Mouse (Mus musculus): ENCODE results near the gene Dennd5b. TPM values are rescaled to one million over a fixed set of nuclear protein-coding genes. Genes with fewer than 3 reads are reported as not detected.

Gene Dennd5b
- polyA plus RNA-seq, 1 experiment from 2014 or later = 9.6 TPM

GRCm38 (mm10) chr6:149072873-149073272 is 28.6 kb downstream of the Dennd5b start:
- Histone ChIP-seq H3K4me1 (replicated peaks; ENCODE audit: control insufficient read depth, insufficient read depth, low read length) (0 out of 2 replicates have a peak, but pooled peaks cover 3% of the 10 kb centered on the region), H3K9ac (ENCODE audit: low read depth, low read length) (no peak overlapping the region), H3K36me3 (ENCODE audit: control insufficient read depth, insufficient read depth) (no peaks in the 10 kb centered on the region; the same call in 1 of the 2 replicates), H3K4me3 (ENCODE audit: low read depth, low read length) (no peak overlapping the region), H3K27ac (ENCODE audit: low read depth, low read length) (no peak overlapping the region), H3K27me3 (replicated peaks; ENCODE audit: control insufficient read depth, insufficient read depth, low read length) (no peaks in the 10 kb centered on the region), H3K4me2 (replicated peaks; ENCODE audit: low read depth) (no peak overlapping the region), H3K9me3 (ENCODE audit: control insufficient read depth) (no peaks in the 10 kb centered on the region)
- no peak for TF ChIP-seq CTCF (IDR thresholded peaks at IDR 0.05; ENCODE audit: low read depth)
- no peak for ATAC-seq
- WGBS = 32% methylated on average over 3 of the region's 3 CpGs

DNA sequence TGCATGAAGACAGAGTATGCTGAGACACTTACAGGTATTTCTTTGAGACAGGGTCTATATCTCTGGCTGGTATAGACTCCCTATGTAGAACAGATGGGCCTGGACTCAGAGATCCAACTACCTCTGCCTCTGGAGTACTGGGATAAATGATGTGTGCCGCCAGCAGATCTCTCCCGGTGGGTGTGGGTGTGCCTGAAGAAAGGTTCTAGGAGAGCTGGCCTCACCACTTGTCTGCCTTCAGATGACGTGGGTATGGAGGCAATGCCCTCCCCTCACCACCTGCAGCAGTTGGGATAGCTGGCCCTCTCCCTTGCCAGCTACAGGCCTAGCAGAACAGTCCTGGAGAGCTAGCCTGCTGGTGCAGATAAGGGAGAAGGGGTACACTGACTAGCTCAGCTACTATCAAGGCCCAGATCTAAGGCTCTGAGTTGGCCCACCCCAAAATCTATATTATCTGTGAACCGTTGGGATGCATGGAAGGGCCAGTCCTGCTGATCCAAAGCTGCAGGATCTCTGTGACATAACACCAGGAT is 30.8 kb downstream of the Dennd5b start:
- H3K27me3 ChIP-seq (replicated peaks; ENCODE audit: control insufficient read depth, insufficient read depth, low read length) = no peaks in the 10 kb centered on the region
- 48% methylated on average over 4 of the region's 4 CpGs for WGBS
- no peak for TF ChIP-seq CTCF (IDR thresholded peaks at IDR 0.05; ENCODE audit: low read depth)
- H3K4me1 ChIP-seq (replicated peaks; ENCODE audit: control insufficient read depth, insufficient read depth, low read length) = 0 out of 2 replicates have a peak, but pooled peaks cover 3% of the 10 kb centered on the region
- ATAC-seq = 0 out of 2 replicates have a peak, but pooled peaks have one; percentile 19
- no peak overlapping the region for H3K9ac ChIP-seq (ENCODE audit: low read depth, low read length)
- H3K27ac ChIP-seq (ENCODE audit: low read depth, low read length) = peak overlapping the region; percentile 42; the same call in 1 of the 2 replicates
- H3K4me3 ChIP-seq (ENCODE audit: low read depth, low read length) = no peak overlapping the region
- no peaks in the 10 kb centered on the region for H3K9me3 ChIP-seq (ENCODE audit: control insufficient read depth)
- no peak overlapping the region for H3K4me2 ChIP-seq (replicated peaks; ENCODE audit: low read depth)
- H3K36me3 ChIP-seq (ENCODE audit: control insufficient read depth, insufficient read depth) = no peaks in the 10 kb centered on the region

GRCm38 (mm10) chr6:149063382-149063781 is 38.1 kb downstream of the Dennd5b start:
- Histone ChIP-seq H3K27me3 (replicated peaks; ENCODE audit: control insufficient read depth, insufficient read depth, low read length) (no peaks in the 10 kb centered on the region), H3K36me3 (ENCODE audit: control insufficient read depth, insufficient read depth) (peaks cover 6% of the 10 kb centered on the region; the same call in 1 of the 2 replicates), H3K9ac (ENCODE audit: low read depth, low read length) (no peak overlapping the region), H3K9me3 (ENCODE audit: control insufficient read depth) (no peaks in the 10 kb centered on the region), H3K27ac (ENCODE audit: low read depth, low read length) (no peak overlapping the region), H3K4me2 (replicated peaks; ENCODE audit: low read depth) (no peak overlapping the region), H3K4me3 (ENCODE audit: low read depth, low read length) (no peak overlapping the region), H3K4me1 (replicated peaks; ENCODE audit: control insufficient read depth, insufficient read depth, low read length) (no peaks in the 10 kb centered on the region)
- TF ChIP-seq CTCF (IDR thresholded peaks at IDR 0.05; ENCODE audit: low read depth) = no peak
- no peak for ATAC-seq

- Histone ChIP-seq H3K9me3 (ENCODE audit: control insufficient read depth) (no peaks in the 10 kb centered on the region), H3K27ac (ENCODE audit: low read depth, low read length) (no peak overlapping the region), H3K4me3 (ENCODE audit: low read depth, low read length) (no peak overlapping the region), H3K36me3 (ENCODE audit: control insufficient read depth, insufficient read depth) (peaks cover 6% of the 10 kb centered on the region; the same call in 1 of the 2 replicates), H3K9ac (ENCODE audit: low read depth, low read length) (no peak overlapping the region), H3K27me3 (replicated peaks; ENCODE audit: control insufficient read depth, insufficient read depth, low read length) (no peaks in the 10 kb centered on the region), H3K4me1 (replicated peaks; ENCODE audit: control insufficient read depth, insufficient read depth, low read length) (no peaks in the 10 kb centered on the region), H3K4me2 (replicated peaks; ENCODE audit: low read depth) (no peak overlapping the region)
- TF ChIP-seq CTCF (IDR thresholded peaks at IDR 0.05; ENCODE audit: low read depth) = no peak
- 82% methylated on average over 5 of the region's 5 CpGs for WGBS
- no peak for ATAC-seq
Measured at GRCm38 (mm10) chr6:149060670-149061387, 40.7 kb downstream of the Dennd5b start.

- peak; percentile 76 for ATAC-seq
- peak overlapping the region; percentile 47; the same call in 1 of the 2 replicates for H3K27ac ChIP-seq (ENCODE audit: low read depth, low read length)
- 22% methylated on average over 3 of the region's 3 CpGs for WGBS
Measured at GRCm38 (mm10) chr6:149057947-149058391, 43.5 kb downstream of the Dennd5b start.

GRCm38 (mm10) chr6:149054780-149055179 is 46.7 kb downstream of the Dennd5b start:
- H3K4me3 ChIP-seq (ENCODE audit: low read depth, low read length) = no peak overlapping the region
- no peaks in the 10 kb centered on the region for H3K27me3 ChIP-seq (replicated peaks; ENCODE audit: control insufficient read depth, insufficient read depth, low read length)
- no peaks in the 10 kb centered on the region for H3K4me1 ChIP-seq (replicated peaks; ENCODE audit: control insufficient read depth, insufficient read depth, low read length)
- H3K9ac ChIP-seq (ENCODE audit: low read depth, low read length) = no peak overlapping the region
- H3K27ac ChIP-seq (ENCODE audit: low read depth, low read length) = no peak overlapping the region
- no peak overlapping the region for H3K4me2 ChIP-seq (replicated peaks; ENCODE audit: low read depth)
- no peak for ATAC-seq
- WGBS = 84% methylated on average over 2 of the region's 2 CpGs
- TF ChIP-seq CTCF (IDR thresholded peaks at IDR 0.05; ENCODE audit: low read depth) = no peak
- no peaks in the 10 kb centered on the region for H3K36me3 ChIP-seq (ENCODE audit: control insufficient read depth, insufficient read depth)
- no peaks in the 10 kb centered on the region for H3K9me3 ChIP-seq (ENCODE audit: control insufficient read depth)

More at GRCm38 (mm10) chr6:149057947-149058391, 43.5 kb downstream of the Dennd5b start:
- H3K4me2 ChIP-seq (replicated peaks; ENCODE audit: low read depth) = no peak overlapping the region
- TF ChIP-seq CTCF (IDR thresholded peaks at IDR 0.05; ENCODE audit: low read depth) = peak; percentile 85
- H3K27me3 ChIP-seq (replicated peaks; ENCODE audit: control insufficient read depth, insufficient read depth, low read length) = no peaks in the 10 kb centered on the region
- no peak overlapping the region for H3K9ac ChIP-seq (ENCODE audit: low read depth, low read length)
- 0 out of 2 replicates have a peak, but pooled peaks cover 6% of the 10 kb centered on the region for H3K36me3 ChIP-seq (ENCODE audit: control insufficient read depth, insufficient read depth)
- no peaks in the 10 kb centered on the region for H3K9me3 ChIP-seq (ENCODE audit: control insufficient read depth)
- H3K4me1 ChIP-seq (replicated peaks; ENCODE audit: control insufficient read depth, insufficient read depth, low read length) = no peaks in the 10 kb centered on the region
- no peak overlapping the region for H3K4me3 ChIP-seq (ENCODE audit: low read depth, low read length)
